Mouse (Mus musculus): Measurements from ENCODE around the gene Adgrg2.

The Adgrg2 gene

DNA sequence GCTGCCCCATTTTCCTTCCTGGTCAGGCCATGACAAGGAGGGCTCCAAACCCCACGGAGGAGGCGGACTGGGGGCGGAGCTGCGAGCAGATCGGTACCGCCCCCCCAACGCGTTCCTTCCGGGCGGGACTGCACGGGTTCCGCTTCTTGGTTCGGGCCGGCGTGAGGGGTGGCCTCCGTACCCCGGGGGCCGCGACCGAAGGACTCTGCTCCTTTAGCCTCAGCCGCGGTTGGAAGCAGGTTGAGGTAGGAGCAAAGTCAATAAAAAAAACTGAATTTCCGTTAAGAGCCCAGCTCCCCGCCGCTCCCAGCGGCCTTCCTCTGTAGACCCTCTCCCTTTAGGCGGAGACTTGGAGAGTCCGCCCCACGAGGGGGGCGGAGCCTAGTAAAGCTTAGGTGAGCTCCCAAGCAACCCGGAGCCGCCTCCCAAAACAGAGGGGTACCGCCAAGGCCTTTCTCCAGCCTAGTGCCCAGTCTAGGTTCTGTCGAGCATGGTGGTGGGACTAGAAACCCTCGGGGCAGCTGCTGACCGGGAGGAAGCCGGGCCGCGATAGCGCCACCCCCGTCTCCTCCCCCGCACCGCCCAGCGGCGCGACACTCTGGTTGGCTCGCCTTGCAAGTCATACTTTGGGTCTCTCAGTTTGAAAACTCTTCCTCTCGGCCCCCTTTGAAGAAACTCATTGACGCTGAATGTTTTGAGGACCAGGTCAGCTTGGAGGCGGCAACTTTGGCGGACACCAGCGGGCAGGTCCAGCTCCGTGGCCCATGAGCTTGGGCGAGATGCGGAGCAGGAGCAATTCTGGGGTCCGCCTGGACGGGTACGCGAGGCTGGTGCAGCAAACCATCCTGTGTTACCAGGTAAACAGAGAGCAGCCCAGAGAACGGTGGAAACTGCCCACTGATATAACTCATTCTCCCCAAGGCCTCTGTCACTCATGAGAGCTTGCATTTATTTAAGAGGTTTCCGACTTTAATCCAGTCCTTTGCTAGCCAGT lies 111.9 kb downstream of the Adgrg2 start, which contains the start of gene Phka2:
Phka2 (plus strand) TSS at position 119 of the 994 bp plus-strand sequence.
- peak; percentile 76 to 82 for DNase-seq (ENCODE audit: low spot score in 2 of 2)

DNA sequence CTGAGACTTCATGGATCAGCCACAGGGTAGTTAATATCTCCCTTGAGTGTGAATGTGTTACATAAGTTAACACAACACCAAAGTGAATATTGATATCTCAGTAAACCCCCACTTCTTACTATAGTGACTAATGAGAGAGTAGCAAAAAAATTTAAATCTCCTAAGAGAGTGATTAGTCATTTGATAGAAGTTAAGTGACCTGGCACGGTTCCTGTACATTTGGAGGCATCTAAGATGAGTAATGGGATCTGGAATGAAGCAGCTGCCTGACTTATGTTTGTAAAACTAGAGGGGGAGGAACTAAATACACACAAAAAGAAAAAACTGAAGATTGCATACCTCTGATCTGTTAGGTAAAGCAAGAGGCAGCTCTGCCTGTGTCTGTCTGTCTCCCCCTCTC lies 118.6 kb downstream of the Adgrg2 start:
- DNase-seq (ENCODE audit: low spot score in 2 of 2): no peak

DNA sequence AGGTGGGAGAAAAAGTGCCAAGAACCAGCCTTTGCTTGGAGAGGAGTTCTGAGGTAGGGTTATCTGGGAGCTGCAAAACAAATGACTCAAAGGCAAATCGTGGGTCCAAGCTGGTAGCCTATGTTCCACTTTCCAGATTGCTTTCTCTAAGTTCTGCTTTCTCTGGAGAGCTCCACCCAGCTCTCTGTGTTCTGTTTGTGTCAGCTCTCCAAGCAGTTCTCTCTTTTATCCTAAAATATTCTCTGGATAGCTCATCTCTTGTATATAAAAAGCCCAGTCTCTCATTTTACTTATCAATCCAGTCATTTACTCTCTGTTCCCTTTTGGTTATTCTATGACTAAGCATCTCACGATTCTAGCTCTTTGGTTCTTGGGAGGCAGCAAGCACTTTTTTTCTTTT lies 119.7 kb downstream of the Adgrg2 start:
- no peak for DNase-seq (ENCODE audit: low spot score in 2 of 2)

DNA sequence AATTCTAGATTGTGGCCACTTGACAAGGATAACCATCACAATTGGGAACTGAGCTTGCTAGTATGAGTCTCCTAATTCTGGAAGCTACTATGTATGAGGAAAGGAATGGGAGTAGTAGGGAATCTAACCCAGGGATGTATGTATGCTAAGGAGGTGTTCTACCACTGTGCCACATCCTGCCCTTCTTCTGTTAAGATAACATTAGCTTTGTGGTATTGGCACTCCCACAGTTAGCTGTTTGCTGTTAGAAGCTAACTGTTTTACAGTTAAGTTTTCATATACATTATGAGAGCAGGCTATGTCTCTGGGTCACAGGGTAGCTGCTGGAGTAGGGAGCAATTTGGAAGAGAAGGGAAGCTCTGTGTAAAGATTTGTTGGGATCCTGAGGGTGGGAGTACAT lies 125.5 kb downstream of the Adgrg2 start:
- no peak for DNase-seq (ENCODE audit: low spot score in 2 of 2)

DNA sequence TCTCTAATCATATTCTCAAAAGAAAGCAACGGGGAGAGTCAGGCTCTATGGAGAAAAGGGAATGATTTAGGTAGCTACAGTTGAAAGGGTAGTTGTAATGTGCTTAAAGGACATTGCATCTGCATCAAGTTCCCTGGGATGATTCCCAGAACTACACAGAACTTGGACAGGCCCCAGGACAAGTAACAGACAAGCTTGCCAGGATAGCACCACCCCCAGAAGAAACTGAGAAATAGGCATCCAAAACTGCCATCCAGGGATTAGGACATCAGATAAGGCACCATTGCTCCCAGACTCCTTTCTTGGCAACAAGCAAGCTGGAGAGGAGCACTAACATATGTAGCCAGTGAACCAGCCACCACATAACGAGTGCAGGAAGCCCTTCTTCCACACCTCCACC lies 152.3 kb downstream of the Adgrg2 start:
- no peak for DNase-seq (ENCODE audit: low spot score in 2 of 2)
